Mouse (Mus musculus) testis, adult 2 months (tissue): ENCODE measurements around the gene Ttll9.

ENCODE experiments used
- CTCF ChIP-seq: fragments of 200-500 bp; IDR thresholded peaks from 2 replicates; pipeline ENCODE4 v1.5.1; 2012; ENCODE audit warnings: low read depth, mild to moderate bottlenecking, inconsistent platforms, low read length, moderate library complexity; ENCODE audit not compliant: control insufficient read depth, insufficient read depth, insufficient replicate concordance
- POLR2A ChIP-seq: fragments of 200-500 bp; IDR thresholded peaks from 2 replicates; pipeline ENCODE4 v1.6.1; 2012; ENCODE audit warnings: low read depth, mild to moderate bottlenecking, inconsistent platforms, low read length, moderate library complexity; ENCODE audit not compliant: control insufficient read depth

DNA sequence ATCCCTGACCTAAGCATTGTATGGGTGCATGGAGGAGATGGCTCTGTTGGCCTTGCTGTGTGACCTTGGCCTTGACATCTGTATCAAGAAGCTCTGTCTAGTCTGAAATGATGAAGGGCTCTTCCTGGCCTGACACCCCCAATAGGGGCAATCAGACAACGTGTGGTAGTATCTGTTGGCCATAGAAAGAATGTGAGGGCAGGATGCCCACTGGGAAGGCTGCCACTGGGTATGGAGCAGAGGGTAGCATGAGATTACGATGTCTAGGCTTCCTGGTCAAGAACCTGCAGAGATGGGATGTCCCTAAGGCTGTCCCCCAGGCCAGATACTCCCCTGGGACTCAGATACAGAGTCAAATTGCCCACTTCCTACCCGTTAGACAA lies 33.3 kb upstream of the Ttll9 start:
- TF ChIP-seq CTCF, result no peak
- no peak for TF ChIP-seq POLR2A
